Mouse (Mus musculus) thymus, adult 2 months (tissue): ENCODE data around the gene Slc25a43. TPM values are rescaled to one million over a fixed set of nuclear protein-coding genes. Genes with fewer than 3 reads are reported as not detected.
A peak's percentile ranks its signal among the peaks of the same experiment; 100 is the strongest.

Experiments
- DNase-seq: peaks from one replicate; pipeline ENCODE4 v3.0.0; 2021
- H3K27ac ChIP-seq: fragments of 200-500 bp; 2 replicates; pipeline ENCODE4 v1.5.1; 2012; ENCODE audit warnings: low read length, control low read depth; ENCODE audit not compliant: control insufficient read depth, insufficient read depth
- H3K27me3 ChIP-seq: fragments of 200-500 bp; 2 replicates; pipeline ENCODE4 v1.6.1; 2012; ENCODE audit warnings: mild to moderate bottlenecking, low read length, moderate library complexity, mixed read lengths; ENCODE audit not compliant: control insufficient read depth, insufficient read depth
- H3K36me3 ChIP-seq: fragments of 200-500 bp; 2 replicates; pipeline ENCODE4 v1.6.1; 2012; ENCODE audit warnings: mild to moderate bottlenecking, low read length, moderate library complexity; ENCODE audit not compliant: control insufficient read depth, insufficient read depth
- H3K4me1 ChIP-seq: fragments of 200-500 bp; replicated peaks from 2 replicates; pipeline ENCODE4 v1.6.1; 2012; ENCODE audit warnings: low read length; ENCODE audit not compliant: control insufficient read depth, insufficient read depth
- H3K4me3 ChIP-seq: fragments of 200-500 bp; 2 replicates; pipeline ENCODE4 v1.5.1; 2012; ENCODE audit warnings: mild to moderate bottlenecking, low read length, control low read depth, moderate library complexity; ENCODE audit not compliant: control insufficient read depth, insufficient read depth
- CTCF ChIP-seq: fragments of 200-500 bp; IDR thresholded peaks from 2 replicates; pipeline ENCODE4 v1.5.1; 2012; ENCODE audit warnings: mild to moderate bottlenecking, control low read depth, low read length, moderate library complexity, borderline replicate concordance; ENCODE audit not compliant: control insufficient read depth, poor library complexity, insufficient read depth; ENCODE audit errors: extremely low read depth
- POLR2A ChIP-seq: fragments of 200-500 bp; IDR thresholded peaks from 2 replicates; pipeline ENCODE4 v1.6.1; 2012; ENCODE audit warnings: mild to moderate bottlenecking, low read length, control low read depth, moderate library complexity; ENCODE audit not compliant: control insufficient read depth, poor library complexity, insufficient read depth; ENCODE audit errors: extremely low read depth
- WGBS: fragments of 180-500 bp; shearing (Covaris S2); methylation state at CpG from one replicate; pipeline ENCODE4 v1.1.7; 2018; 5-methylcytosine and 5-hydroxymethylcytosine counted together
- polyA plus RNA-seq: library from polyadenylated mRNA; depleted of rRNA; stranded (reverse); fragments of >200 nt; gene quantifications from 2 replicates; pipeline ENCODE4 v1.2.3, GENCODE M21; 2012

Gene Slc25a43
- polyA plus RNA-seq, 1 experiment, result 2.2 TPM

DNA sequence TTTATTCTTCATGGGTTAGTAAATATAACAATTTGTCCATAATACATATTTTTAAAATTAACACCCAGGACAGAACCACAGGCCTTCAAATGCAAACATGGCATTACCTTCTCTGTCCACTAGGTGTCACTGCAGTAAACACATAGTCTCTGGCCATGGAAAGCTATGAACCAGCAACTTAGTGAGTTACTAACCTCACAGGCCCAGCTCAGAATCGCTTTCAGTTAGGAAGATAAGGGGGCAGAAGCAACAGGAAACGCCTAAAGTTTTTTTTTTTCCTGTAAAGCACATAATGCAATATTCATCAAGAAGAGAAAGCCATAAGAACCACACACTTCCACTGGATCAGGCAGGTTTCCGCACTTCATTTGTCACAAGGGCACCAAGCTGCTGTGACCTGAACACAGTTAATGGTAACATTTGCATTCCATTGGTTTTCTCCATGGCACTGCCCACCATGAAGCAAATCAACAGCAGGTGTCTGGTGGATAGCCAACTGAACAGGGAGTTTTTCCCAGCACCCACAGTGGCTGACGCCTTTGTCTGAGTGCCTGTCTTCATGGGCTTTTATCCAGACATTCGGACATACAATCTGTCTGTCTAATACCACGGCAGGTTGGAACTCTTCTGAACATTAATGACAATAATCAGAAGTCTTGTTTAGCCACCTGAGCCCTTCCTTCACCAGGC lies 17.6 kb downstream of the Slc25a43 start:
- peak; percentile 50 for DNase-seq
- WGBS, result 62% methylated on average over 6 of the region's 6 CpGs
- Histone ChIP-seq H3K36me3 (no peaks in the 10 kb centered on the region), H3K27me3 (no peaks in the 10 kb centered on the region), H3K4me1 (peaks cover 10% of the 10 kb centered on the region), H3K4me3 (no peak overlapping the region), H3K27ac (no peak overlapping the region)
- no peak for TF ChIP-seq POLR2A
- TF ChIP-seq CTCF, result no peak

GRCm38 (mm10) chrX:36762289-36762688 lies 18.8 kb downstream of the Slc25a43 start:
- Histone ChIP-seq H3K4me3 (no peak overlapping the region), H3K36me3 (no peaks in the 10 kb centered on the region), H3K27me3 (no peaks in the 10 kb centered on the region), H3K4me1 (peaks cover 10% of the 10 kb centered on the region), H3K27ac (no peak overlapping the region)
- TF ChIP-seq CTCF, result no peak
- no peak for TF ChIP-seq POLR2A
- WGBS, result 90% methylated on average over 5 of the region's 5 CpGs
- DNase-seq, result no peak

GRCm38 (mm10) chrX:36762894-36763293 lies 19.4 kb downstream of the Slc25a43 start:
- 90% methylated on average over 4 of the region's 4 CpGs for WGBS
- DNase-seq, result no peak
- no peak for TF ChIP-seq CTCF
- no peak for TF ChIP-seq POLR2A
- no peak overlapping the region for H3K4me3 ChIP-seq
- no peaks in the 10 kb centered on the region for H3K36me3 ChIP-seq
- no peak overlapping the region for H3K27ac ChIP-seq
- no peaks in the 10 kb centered on the region for H3K27me3 ChIP-seq
- peaks cover 7% of the 10 kb centered on the region for H3K4me1 ChIP-seq

DNA sequence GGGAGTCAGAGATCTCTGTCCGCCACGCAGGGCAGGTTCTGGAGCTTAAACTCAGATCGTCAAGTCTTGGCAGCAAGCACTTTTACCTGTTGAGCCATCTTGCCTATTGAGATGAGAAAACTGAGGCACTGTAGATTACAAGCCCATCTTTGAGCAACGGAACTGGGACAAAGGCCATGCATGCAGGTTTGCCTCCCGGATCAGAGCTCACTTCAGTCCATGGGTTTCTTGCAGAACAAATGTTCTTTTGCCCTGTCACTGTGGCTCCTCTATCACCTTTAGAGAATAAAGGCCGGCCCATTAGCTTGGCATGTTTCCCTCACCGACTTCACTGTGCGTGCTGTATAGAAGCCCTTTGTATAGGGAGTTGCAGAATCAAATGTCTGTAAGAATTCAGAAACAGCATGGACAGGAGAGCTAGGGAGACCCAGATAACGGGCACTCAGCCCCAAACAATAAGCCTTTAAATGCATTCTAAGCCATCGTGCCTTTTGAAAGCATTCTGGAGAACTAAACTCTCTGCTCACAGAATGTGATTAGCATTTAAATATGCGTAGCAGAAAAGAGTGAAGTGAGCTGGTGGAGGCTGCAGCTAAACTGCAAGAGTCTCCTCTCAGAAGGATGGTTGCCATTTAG lies 20.0 kb downstream of the Slc25a43 start:
- H3K36me3 ChIP-seq, result no peaks in the 10 kb centered on the region
- no peak overlapping the region for H3K27ac ChIP-seq
- H3K4me1 ChIP-seq, result peaks cover 6% of the 10 kb centered on the region
- DNase-seq, result no peak
- H3K4me3 ChIP-seq, result no peak overlapping the region
- WGBS, result 92% methylated on average over 11 of the region's 11 CpGs
- H3K27me3 ChIP-seq, result no peaks in the 10 kb centered on the region
- TF ChIP-seq POLR2A (no peak), CTCF (no peak)

GRCm38 (mm10) chrX:36763934-36764317 lies 20.5 kb downstream of the Slc25a43 start:
- no peak overlapping the region for H3K27ac ChIP-seq
- H3K4me3 ChIP-seq, result no peak overlapping the region
- DNase-seq, result no peak
- no peaks in the 10 kb centered on the region for H3K27me3 ChIP-seq
- 89% methylated on average over 2 of the region's 2 CpGs for whole genome bisulfite sequencing
- TF ChIP-seq CTCF (no peak), POLR2A (no peak)
- peaks cover 3% of the 10 kb centered on the region; the same call in 1 of the 2 replicates for H3K4me1 ChIP-seq
- H3K36me3 ChIP-seq, result no peaks in the 10 kb centered on the region

- H3K27me3 ChIP-seq, result no peaks in the 10 kb centered on the region
- 93% methylated on average over 5 of the region's 5 CpGs for WGBS
- DNase-seq, result no peak
- no peaks in the 10 kb centered on the region for H3K4me1 ChIP-seq
- H3K36me3 ChIP-seq, result no peaks in the 10 kb centered on the region
- no peak overlapping the region for H3K4me3 ChIP-seq
- H3K27ac ChIP-seq, result no peak overlapping the region
- no peak for TF ChIP-seq POLR2A
- TF ChIP-seq CTCF, result no peak
These were observed 23.9 kb downstream of the Slc25a43 start for GRCm38 (mm10) chrX:36767386-36767785.
